Mouse (Mus musculus) thymus, postnatal 0 days (tissue): ENCODE measurements at regions not wholly inside any gene's neighbourhood (a gene's known extent, or its start where the extent isn't known, plus 50 kb on each side); places are given as distances from the start of the nearest gene placed in this dataset.
"Not testable (repeated sequence)": the region's sequence is repeated elsewhere in the genome, so short reads cannot be mapped to it uniquely, and the experiment has no call there.

ENCODE experiments used
- DNase-seq: peaks from one replicate; pipeline ENCODE4 v3.0.0-alpha.2; 2015; ENCODE audit warnings: low spot score

DNA sequence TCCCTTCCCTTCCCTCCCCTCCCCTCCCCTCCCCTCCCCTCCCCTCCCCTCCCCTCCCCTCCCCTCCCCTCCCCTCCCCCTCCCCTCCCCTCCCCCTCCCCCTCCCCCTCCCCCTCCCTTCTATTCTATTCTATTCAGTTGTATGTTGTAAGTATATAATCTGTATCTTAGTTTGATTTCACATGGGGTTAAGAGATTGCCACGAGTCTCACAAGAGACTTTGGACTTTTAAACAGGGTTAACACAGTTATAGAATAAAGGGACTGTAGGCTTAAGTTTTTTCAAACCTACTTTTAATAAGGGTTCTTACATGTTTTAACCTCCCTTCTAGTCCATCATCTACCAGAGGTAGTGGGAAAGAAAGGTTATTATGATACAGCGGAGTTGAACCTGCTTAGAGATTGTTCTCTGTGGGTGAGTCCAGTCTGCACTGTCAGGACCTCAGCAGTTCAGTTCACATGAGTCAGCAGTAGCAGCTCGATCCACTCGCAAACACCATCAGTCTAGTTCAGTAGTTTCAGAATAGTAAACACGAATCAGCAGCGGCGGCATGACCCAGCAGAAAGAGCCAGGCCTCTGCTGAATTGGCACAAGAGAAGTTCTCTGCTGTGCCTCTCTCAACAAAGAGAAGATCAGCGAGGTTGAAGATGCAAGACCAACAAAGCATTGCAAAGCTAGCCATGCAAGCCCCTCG, 116.8 kb upstream of the Shb start:
- DNase-seq: no peak

DNA sequence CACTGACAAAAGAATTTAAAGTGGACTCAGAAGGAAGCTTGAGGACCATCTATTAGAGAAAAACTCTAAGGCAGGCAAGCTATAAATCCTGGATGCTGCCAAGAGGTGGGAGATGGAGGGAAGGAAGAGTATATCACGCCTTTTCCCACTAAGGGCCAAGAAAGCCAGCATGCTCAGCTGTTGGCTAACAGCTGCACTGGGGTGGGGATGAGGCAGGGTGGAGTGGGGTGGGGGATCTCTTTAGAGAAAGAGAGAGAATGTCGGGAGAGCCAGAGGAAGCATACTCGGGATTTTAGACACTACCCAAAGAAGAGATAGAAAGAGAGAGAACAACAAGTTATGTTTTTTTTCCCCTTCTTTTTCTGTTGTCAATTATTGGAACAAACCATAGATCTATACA, 115.2 kb upstream of the Shb start:
- DNase-seq: no peak

- no peak for DNase-seq
Measured at GRCm38 (mm10) chr4:45642604-45643003, 110.3 kb upstream of the Shb start.

DNA sequence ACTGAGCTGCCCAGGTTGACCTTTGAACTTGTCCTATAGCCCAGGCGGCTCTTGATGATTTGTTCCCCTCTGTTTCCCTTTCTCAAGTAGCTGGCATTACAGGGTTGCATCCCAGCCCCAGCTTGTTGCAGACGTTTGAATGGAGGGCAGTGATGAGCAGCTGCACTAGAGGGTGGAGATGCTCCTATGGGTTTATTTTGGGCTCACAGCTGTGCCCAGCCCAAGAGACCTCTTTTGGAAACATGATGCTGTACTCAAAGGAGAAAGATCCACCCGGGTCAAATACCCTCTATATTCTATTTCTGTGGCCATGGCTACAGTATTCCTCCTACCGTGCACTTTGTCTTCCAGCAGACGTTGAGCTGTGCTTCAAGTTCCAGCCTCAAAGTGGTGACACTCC, 109.0 kb upstream of the Shb start:
- DNase-seq: no peak

DNA sequence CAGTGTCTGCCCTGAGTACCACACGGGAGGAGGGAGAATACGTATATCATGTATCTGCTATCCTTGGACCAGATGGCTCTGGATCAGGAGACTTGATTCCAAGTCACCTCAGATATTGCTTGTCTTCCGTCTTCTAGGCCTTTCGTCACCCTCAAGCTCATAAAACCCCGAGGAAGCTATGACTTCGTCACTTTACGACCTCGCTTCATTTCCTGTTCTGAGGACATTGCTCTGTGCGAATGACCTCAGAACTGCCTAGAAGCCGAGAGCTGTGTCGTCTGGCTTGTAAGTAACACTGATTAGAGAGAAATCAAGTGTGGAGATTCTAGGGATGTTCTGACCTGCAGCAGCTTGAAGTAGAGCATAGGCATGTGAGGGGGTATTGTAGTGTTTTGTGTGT, 108.4 kb upstream of the Shb start:
- no peak for DNase-seq

DNA sequence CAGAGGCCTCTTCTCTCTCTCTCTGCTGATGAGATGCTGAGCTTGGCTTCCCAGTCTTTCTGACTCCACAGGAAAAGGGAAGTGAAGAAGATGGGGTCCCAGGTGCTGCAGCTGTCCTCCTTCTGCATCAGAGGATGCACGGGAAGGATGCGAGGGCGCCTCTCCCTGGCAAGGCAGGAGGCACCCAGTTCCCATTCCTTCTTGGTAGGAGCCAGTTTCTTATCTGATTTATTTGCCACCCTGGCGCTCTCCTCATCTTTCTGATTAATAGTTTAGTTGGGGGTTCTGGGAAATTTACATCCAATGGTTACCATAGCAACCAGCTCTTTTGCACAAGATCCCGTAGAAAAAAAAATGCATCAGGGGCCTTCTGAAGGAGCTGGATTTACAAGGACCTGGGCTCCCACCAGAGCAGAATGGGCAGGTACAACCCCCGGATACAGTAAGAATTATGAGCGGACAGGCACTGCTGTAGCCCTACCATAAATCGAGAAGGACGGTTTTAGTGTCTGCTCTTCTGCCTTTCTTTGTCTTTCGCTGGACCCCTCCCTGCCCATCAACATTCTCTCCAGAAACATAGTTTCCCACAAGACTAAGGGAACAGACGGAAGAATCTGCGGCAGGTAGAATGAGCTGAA, 107.2 kb upstream of the Shb start:
- no peak for DNase-seq

- no peak for DNase-seq
Measured at GRCm38 (mm10) chr4:45638411-45638810, 106.1 kb upstream of the Shb start.

GRCm38 (mm10) chr4:45631276-45632045, 99.2 kb upstream of the Shb start:
- no peak for DNase-seq

GRCm38 (mm10) chr4:45625633-45626032, 93.4 kb upstream of the Shb start:
- DNase-seq: no peak

DNA sequence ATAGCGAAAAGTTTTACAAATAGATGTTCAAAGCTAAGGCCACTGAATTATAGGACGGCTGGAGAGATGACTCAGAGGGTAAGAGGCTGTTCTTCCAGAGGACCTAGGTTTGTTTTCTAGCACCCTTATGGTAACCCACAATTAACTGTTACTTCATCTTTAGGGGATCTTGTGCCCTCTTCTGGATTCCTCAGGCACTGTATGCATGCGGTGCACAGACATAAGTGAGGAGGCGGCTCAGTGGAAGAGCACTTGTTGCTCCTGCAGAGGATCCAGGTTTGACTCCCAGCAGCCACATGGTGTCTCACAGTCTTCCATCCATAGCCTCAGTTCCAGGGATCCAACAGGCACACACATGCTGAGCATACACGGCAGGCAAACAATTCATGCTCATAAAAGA, 89.7 kb upstream of the Shb start:
- DNase-seq: peak; percentile 4

- no peak for DNase-seq
Measured at GRCm38 (mm10) chr4:45617126-45617525, 84.9 kb upstream of the Shb start.

- not testable (repeated sequence) for DNase-seq
Measured at GRCm38 (mm10) chr4:45613498-45613897, 81.2 kb upstream of the Shb start.

DNA sequence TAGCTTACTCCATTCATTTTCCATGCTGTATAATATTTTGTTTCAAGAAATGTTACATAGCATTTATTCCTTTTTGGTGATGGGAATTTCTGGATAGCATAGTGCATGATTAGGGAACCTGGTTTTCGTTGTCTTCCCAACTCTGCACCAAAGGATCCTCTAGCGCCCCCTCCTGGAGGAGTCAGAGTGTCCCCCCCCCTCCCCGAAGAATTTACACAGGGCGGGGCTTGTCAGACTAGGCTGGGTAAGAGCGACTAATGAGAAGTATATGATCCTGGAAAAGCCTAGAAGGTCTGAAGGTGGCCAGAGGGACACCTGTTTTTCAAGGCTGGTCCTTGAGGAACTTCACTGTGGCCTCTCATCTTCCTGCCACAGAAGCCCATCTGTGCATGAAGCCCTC, 79.9 kb upstream of the Shb start:
- peak; percentile 44 for DNase-seq

GRCm38 (mm10) chr4:45610937-45611336, 78.7 kb upstream of the Shb start:
- DNase-seq: no peak

DNA sequence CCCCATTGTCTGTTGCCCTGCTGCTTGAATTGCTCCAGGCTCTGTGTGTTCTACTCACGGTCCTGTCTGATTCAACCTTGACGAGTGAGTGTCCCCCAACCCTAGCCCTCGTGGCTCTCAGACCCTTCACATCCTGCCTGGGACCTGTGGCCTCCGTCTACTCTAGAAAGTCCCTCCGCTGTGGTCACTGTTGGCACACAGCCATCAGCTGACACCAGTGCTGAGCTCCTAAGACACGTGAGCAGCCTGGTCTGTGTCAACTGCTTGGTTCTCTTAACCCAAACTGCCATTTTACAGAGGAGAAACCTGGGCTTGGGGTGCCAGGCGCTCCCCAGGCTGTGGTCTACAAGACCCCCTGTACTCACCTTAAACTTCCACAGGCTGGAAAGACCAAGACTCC, 74.3 kb upstream of the Shb start:
- no peak for DNase-seq

DNA sequence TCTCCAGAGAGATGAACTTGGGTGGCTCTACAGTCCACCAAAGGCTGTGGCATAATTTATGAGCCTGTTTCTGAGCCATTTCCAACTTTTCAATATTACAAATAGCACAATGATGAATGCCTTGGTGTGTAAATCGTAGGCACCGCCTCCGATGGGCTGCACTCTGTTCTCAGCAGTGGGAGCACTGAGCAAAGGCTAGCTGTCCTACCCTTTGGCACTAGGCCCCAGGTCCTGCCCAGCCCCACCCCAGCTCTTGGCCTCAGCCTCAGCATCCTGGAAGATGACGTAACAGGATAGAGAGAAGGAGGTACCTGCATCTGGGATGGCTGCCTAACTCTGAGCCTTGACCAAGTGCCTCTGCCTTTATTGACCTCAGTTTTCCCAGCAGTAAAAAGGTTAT, 73.4 kb upstream of the Shb start:
- no peak for DNase-seq

GRCm38 (mm10) chr4:45604271-45604800, 72.1 kb upstream of the Shb start:
- DNase-seq: no peak

- no peak for DNase-seq
Measured at GRCm38 (mm10) chr4:45600520-45600919, 68.2 kb upstream of the Shb start.

DNA sequence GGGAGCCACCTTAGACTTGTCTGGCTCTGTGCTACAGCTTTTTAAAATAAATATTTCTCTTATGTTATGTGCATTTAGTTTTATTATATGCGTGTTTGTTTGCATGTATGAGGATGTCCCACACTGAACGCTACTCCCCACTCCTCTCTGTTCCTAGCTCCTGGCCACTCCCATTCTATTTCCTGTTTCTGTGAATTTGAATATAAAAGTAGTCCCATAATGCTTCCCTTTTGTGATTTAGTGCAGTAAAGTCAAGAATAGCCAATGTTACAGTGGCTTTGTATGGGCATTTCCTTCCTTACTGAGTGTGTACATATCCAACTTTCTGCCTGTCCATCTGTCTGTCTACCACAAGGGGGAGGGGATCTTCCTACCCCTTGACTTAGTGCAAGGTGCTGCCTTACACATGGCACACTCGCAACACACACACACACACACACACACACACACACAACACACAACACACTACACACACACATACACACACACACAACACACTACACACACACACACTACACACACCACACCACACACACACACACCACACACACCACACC, 61.2 kb upstream of the Shb start:
- DNase-seq: no peak

DNA sequence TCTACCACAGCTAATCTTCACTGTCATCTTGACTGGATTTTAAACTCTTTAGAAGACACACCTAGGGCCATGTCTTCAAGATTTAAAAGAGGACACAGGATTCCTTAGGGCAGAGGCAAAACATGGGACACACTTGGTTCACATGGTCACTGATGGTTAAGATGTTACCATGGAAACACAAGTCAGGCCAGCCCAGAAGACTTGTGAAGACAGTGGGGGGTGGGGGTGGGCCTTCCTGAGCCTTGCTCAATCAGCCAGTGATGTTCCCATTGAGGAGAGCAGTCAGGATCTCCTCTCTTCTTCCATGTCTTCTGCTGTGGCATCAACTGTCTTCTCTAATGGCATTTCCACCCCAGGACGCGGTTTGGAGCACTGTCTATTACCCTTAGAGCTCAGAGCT, 60.5 kb upstream of the Shb start:
- no peak for DNase-seq

GRCm38 (mm10) chr4:45591405-45592315, 59.4 kb upstream of the Shb start:
- DNase-seq: no peak
